Mouse (Mus musculus) embryo, embryonic 11 days (tissue): ENCODE results near the gene Arhgef26.

Experiments used
- DNase-seq: peaks from one replicate; pipeline ENCODE4 v3.0.0-alpha.2; 2015

Gene Arhgef26

GRCm38 (mm10) chr3:62452961-62453360, 114.8 kb downstream of the Arhgef26 start:
- DNase-seq = no peak

- DNase-seq = peak; percentile 42
Measured at GRCm38 (mm10) chr3:62454096-62454495, 116.0 kb downstream of the Arhgef26 start.

- no peak for DNase-seq
Measured at GRCm38 (mm10) chr3:62455854-62456253, 117.7 kb downstream of the Arhgef26 start.

GRCm38 (mm10) chr3:62458284-62459013, 120.3 kb downstream of the Arhgef26 start:
- DNase-seq = peak; percentile 77

- peak; percentile 21 for DNase-seq
Measured at GRCm38 (mm10) chr3:62459483-62459882, 121.3 kb downstream of the Arhgef26 start.

GRCm38 (mm10) chr3:62464276-62464675, 126.1 kb downstream of the Arhgef26 start:
- DNase-seq = no peak

- no peak for DNase-seq
Measured at GRCm38 (mm10) chr3:62470179-62470578, 132.0 kb downstream of the Arhgef26 start.

GRCm38 (mm10) chr3:62484340-62484739, 146.2 kb downstream of the Arhgef26 start:
- DNase-seq = no peak

- DNase-seq = no peak
Measured at GRCm38 (mm10) chr3:62492568-62492967, 154.4 kb downstream of the Arhgef26 start.

GRCm38 (mm10) chr3:62499327-62499726, 161.2 kb downstream of the Arhgef26 start:
- no peak for DNase-seq

GRCm38 (mm10) chr3:62505166-62505900, 167.2 kb downstream of the Arhgef26 start:
- no peak for DNase-seq

- DNase-seq = peak; percentile 99
Measured at GRCm38 (mm10) chr3:62506488-62507205, 168.5 kb downstream of the Arhgef26 start, which contains the start of gene Dhx36. TSS of gene Dhx36 (minus strand) at chr3:62507004.

- DNase-seq = no peak
Measured at GRCm38 (mm10) chr3:62507206-62507647, 169.1 kb downstream of the Arhgef26 start.
